Mouse (Mus musculus): ENCODE measurements around the gene Gipr.

- no peak for TF ChIP-seq CHD2 (IDR thresholded peaks at IDR 0.05; ENCODE audit: low read depth, low read length)
- TF ChIP-seq HCFC1 (IDR thresholded peaks at IDR 0.05; ENCODE audit: borderline replicate concordance, insufficient read depth, low read length), result no peak
- no peak for TF ChIP-seq MAFK (IDR thresholded peaks at IDR 0.05; ENCODE audit: insufficient read depth, low read depth, low read length)
Measured at GRCm38 (mm10) chr7:19208201-19208910, 42.4 kb upstream of the Gipr start.

Measured in ES-E14 (cell line).